Mouse (Mus musculus) spleen, adult 2 months (tissue): ENCODE measurements around the gene Dnttip1.

Experiments
- CTCF ChIP-seq: fragments of 200-500 bp; IDR thresholded peaks from 2 replicates; pipeline ENCODE4 v1.5.1; 2011; ENCODE audit warnings: mild to moderate bottlenecking, inconsistent platforms; ENCODE audit not compliant: insufficient read depth, insufficient read length, insufficient replicate concordance; ENCODE audit errors: extremely low read depth
- POLR2A ChIP-seq: fragments of 200-500 bp; IDR thresholded peaks from 2 replicates; pipeline ENCODE4 v1.6.1; 2011; ENCODE audit warnings: low read depth, low read length, inconsistent platforms

GRCm38 (mm10) chr2:164754105-164754504, 8.3 kb downstream of the Dnttip1 start:
- no peak for TF ChIP-seq CTCF
- no peak for TF ChIP-seq POLR2A
